Mouse (Mus musculus): ENCODE results near the gene Abat.

GRCm38 (mm10) chr16:8576901-8577300, 63.7 kb downstream of the Abat start:
- no peak for TF ChIP-seq POLR2A (IDR thresholded peaks at IDR 0.05; ENCODE audit: low read depth, low read length)
- TF ChIP-seq CTCF (IDR thresholded peaks at IDR 0.05; ENCODE audit: extremely low read depth, insufficient read depth, insufficient read length, insufficient replicate concordance), result no peak

All from spleen, adult 2 months (tissue).